Mouse (Mus musculus): ENCODE measurements around the gene Apoe.

Apoe gene

DNA sequence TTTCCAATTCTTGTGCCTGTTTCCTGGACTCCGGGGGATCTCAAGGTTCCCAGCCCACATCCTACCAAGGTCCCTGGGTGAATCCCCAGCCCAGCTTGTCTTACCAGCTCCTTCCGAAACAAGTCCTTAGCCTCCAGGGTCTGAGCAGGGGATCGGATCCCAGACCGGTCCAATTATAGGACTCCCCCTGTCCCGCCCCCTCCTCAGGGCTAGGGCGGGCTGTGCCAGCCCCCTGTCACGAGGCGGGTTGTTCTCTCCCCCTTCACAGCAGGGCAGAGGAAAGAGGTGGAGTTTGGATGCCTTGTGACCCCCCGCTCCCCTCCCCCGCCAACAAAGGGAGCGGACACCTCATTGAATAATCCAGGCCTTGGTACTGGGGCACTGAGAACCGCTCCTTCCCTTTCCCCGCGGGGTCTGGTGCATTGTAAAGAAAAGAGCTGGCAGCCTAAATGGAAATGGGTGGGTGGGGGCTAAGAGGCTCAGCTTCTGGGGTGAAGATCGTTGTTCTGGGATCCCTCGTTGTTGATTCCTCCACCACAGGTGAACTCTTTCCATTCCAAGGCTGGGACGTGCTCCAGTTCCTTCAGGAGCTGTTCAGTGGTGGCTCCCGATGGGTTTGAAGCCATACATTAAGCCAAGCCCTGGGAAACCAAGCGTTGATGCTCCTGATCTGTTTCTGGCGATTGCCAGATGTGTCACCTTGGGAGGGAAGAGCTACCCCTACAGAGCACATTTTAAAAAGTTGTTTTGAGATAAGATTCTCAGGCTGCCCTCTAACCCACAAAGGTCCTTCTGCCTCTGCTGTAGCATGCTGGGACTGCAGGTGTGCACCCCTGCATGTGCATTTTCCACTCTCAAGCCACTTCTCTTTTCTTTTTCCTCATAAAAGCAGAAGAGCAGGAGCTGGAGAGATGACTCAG is at the start of gene Apoe:
Gene Apoe (minus strand): TSS at position 282 of the 920 bp plus-strand sequence.
- peak in 1 of 2 experiments; percentile 46 for DNase-seq (ENCODE audit: low spot score in 2 of 2)

DNA sequence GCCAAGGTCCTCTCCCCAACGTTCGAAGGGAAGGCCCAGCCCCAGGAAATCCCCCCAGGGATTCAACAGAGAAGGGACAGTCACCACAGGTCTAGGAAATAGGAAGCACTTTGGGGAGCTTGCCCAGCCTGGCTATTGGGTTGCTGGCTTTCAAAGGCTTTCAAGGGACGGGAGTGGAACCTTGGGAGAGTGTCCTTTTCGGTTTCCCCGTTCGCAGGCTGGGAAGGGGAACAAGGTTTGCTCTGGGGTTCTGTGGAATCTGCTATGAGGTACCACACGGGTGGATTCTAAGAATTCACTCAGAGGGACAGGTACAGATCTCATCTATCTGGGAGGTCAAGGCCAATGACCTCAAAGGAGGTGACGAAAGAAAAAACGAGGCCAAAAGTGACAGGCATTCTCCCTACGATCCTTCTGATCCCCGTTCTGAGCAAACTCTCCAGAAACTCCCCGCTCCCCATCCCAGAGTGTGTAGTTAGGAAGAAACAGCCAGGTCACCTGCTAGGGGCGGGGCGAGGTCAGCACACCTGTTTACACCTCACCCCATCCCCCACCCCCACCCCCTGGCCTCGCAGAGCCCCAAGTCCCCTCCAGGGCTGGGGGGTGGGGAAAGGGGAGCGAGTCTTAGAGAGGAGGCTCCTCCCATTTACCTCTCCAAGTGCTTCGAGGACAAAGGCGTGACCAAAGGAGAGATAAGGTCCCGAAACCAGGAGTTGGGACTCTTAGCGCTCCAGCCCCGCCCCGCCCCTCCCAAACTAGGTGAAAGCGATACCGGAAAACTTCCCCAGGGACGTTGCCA is 48.6 kb upstream of the Apoe start:
- no peak for DNase-seq (ENCODE audit: low spot score in 2 of 2)

DNA sequence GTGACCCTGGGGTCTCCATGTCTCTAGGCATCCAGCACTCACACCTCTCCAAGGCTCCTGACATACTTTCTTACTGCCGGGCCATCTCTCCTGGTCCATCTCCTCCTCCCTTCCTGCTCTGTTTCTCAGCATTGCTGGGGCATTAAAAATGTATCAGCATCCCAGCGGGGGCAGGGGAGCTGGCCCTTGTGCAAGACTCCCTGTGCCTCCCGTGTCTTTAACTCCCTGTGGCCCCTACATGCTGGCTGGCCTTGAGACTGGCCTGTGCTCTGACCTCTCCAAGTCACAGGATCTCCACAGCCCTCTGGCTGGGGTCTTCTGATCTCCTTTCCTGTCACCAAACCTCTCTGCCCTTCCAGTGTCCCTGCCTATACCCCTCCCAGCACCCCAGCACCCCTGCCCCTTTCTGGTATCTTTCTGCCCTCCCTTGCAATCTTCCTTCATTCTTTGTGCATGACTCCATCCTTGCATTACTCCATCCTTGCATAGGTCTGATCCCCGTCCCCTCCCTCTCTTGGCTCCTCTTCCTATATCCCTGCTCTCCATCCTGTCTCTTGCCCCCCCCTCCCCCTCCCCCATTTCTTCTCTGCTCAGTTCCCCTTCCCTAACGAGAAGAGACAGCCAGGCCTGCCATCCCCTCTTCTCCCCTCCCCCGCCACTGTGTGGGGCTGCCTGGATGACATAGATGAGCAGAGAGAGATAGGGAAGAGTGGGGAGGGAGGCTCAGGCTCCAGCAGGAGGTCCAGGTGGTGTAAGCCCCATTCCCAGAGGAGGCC is 47.6 kb upstream of the Apoe start:
- no peak for DNase-seq (ENCODE audit: low spot score in 2 of 2)

DNA sequence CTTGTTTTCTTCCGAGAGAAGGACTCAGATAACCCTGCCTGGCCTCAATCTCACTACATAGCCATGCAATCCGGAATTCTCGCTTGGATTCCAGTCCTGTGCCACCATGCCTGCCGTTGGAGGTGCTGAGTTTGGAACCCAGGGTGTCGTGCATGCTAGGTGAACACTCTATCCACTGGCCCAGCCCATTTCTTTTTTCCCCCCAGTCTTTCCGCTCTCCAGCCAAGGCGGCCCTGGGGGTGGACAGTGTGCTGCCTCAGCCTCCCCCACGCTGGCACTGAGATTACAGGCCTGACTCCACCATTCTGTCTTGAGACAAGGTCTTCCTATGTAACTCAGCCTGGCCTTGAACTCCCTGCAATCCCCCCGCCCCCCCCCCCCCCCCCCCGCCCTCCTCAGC is 47.0 kb upstream of the Apoe start:
- DNase-seq (ENCODE audit: low spot score in 2 of 2) = no peak

DNA sequence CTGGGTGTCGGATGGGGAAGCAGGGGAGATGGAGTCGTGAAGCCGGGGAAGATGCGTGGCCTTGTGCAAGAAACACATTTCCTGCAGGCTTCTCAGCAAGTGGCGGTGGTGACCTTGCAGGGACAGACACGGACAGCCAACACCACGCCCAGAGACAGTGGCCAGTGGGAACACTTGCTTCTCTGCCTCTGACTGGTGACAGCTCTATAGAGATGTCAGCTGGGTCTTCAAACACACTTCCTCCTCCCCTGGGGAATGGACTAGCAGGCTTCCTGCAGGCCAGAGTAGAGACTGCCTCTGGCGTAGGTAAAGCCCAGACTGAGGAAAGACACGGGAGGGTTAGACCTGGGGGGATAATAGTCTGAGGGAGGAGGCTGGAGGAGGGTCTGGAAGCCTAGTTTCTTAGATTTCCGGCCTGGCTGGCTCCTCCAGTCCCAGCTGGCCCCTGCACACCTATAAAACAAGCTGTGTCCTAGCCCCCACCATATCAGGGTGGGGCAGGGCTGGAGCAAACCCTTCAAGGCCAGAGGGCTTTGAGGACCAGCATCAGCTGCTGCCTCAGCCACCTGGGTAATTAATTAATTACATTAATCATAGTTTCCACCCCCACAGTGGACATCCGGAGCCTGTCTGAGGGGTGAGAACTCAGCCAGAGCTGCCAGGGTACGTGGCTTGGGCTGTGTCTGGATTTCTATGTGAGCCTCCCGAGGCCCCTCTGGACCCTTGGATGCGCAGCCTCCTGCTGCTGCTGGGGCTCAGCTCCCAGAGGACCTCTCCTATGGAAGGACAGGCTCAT is 45.8 kb upstream of the Apoe start:
- no peak for DNase-seq (ENCODE audit: low spot score in 2 of 2)

DNA sequence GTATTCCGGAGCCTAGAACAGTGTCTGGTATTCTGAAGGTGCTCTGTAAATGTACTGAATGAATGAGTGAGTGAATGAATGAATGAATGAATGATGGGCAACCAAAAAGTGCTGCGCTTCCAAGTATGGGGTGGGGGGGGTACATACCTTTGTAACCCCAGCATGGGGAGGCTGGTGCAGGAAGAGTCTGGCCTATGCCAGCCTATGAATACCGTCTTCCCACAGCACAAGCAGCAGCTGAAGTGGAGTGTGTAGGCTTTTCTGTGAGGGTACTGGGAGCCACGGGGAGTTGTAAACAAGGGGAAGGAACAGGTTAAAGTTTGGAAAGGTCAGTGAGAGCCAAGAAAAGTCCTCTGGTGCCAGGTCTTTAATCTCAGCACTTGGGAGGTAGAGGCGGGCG is 44.8 kb upstream of the Apoe start:
- DNase-seq (ENCODE audit: low spot score in 2 of 2) = no peak

DNA sequence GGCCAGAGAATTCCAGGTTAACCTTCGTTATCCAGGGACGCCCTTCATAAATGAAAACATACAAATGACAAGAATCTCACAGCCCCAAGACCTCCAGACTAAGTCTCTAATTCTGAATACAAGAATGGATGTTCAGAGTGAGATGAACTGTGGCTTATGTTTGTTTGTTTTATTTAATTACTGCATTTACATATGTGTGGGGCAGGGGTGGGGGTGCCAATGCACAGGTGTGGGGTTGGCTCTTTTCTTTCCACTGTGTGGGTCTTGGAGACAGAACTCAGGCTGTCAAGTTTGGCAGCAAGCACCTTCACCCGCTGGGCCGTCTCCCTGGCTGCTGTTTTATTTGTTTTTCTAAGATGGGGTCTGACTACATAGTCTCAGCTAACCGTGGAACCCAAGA is 43.5 kb upstream of the Apoe start:
- DNase-seq (ENCODE audit: low spot score in 2 of 2) = no peak

DNA sequence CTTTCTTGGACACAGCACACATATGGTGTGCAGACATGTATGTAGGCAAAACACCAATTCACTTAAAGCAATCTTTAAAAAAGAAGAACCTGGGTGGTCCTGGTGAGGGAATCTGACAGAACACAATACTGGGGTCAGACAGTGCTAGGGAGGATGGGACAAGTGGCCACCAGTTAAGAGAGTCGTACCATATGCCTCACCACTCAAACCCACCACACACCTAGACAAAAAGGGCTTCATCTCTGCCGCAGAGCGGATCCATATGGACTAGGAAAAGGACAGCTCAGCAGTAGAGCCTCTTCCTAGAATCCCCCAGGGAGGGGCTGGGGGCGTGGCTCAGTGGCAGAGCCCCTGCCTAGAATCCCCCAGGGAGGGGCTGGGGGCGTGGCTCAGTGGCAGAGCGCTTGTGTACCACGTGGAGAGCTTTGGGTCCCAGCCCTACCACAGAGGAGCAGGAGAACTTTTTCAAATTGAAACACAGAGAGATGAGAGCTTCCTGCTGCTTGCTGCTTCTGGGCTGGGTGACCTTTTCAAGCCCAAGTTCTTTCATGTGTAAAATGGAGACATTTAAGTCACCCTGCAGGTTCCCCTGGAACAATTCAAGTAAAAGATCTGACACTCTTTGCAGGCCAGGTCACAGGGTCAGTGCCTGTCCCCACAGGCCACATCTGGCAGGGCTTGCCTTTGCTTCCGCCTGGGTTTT is 42.5 kb upstream of the Apoe start:
- no peak for DNase-seq (ENCODE audit: low spot score in 2 of 2)

DNA sequence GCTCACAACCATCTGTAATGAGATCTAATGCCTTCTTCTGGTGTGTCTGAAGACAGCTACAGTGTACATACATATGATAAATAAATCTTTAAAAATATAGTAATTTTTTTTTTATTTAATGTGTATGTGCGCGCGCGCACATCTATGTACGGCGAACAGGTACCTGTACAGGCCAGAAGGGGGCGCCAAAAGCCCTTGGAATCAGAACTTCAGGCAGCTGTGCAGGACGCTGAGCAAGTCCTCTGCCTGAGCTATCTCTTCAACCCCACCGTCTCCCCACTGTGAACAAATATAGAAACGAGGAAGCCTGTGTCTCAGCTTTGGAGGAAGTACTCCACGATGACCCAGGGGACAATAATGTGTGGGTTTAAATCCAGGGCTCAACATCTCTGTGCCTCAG is 41.3 kb upstream of the Apoe start:
- no peak for DNase-seq (ENCODE audit: low spot score in 2 of 2)

DNA sequence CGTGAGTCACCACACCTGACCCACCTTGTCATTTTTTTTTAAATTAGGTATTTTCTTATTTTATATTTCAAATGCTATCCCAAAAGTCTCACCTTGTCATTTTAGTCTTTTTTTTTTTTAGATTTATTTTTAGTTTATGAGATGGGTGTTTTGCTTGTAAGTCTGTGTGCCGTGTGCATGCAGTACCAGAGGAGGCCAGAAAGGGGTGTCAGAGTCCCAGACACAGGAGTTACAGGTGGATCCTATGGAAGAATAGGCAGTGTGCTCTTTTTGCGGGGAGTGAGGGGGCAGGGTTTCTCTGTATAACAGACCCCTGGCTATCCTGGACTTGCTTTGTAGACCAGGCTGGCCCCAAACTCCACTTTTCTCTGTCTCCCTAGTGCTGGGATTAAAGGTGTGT is 39.8 kb upstream of the Apoe start:
- no peak for DNase-seq (ENCODE audit: low spot score in 2 of 2)

DNA sequence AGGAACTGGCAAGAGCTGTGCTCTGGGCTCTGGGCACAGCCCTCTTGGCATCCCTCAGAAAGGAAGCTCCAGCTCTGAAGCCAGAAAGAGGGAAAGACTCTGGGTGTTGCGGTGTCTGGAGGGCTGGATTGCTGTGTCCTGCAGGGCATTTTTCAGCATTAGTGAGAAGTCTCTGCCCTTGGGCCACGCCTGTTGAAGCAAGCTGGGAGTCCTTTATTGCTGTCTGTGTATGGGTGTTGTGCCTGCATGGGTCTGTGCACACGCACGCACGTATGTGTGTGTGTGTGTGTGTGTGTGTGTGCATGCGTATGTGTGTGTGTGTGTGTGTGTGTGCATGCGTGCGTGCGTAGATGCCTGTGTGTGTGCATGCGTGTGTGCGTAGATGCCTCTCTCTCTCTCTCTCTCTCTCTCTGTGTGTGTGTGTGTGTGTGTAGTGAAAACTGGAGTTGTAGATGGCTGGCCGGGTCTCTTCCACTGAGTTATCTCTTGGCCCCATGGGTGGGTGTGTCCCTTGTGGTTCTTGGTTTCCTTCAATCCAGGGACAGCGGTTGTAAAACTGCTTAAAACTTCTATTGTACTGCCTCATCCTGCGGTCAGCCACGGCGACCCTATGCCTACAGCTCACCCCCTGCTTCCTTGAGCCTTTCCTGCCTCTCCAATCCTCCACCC is 37.5 kb upstream of the Apoe start:
- DNase-seq (ENCODE audit: low spot score in 2 of 2) = no peak

DNA sequence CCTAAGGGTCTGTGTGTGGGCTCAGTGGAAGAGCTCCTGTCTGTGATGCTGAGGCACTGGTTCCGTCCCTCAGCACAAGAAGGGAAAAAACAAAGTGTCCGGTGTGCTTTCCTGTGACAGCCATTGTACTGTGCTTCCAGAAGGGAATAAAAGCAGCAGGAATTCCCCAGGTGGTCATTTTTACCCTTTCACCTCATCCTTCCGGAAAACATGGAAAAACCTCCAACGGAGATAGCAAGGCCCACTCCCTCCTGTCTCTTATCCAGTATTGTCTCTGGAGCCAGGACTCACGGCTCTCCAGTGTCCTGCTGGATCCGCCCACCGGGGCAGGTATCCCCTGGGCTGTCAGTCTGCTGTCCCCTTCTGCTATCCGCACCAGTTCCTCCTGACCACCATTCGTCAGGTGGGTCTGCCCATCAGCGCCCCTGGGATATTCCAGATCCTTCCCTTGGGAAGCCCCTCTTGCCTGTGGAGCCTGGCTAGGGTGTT is 35.2 kb upstream of the Apoe start:
- DNase-seq (ENCODE audit: low spot score in 2 of 2) = no peak

DNA sequence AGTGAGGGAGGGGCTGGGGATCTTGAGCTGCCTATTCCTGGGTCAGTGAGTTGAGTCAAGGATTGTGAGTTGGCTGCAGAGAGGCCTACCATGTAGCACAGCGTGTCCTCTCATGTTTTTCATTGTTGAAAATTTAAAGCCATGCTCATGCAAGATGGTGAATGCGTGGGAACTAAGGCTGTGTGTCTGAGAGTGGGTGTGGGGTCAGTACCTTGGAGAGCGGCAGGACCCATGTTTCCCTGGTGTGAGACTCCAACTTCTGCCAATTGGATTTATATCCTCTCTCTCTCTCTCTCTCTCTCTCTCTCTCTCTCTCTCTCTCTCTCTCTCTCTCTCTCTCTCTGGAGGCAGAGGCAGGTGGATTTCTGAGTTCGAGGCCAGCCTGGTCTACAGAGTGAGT is 27.6 kb upstream of the Apoe start:
- DNase-seq (ENCODE audit: low spot score in 2 of 2) = no peak

DNA sequence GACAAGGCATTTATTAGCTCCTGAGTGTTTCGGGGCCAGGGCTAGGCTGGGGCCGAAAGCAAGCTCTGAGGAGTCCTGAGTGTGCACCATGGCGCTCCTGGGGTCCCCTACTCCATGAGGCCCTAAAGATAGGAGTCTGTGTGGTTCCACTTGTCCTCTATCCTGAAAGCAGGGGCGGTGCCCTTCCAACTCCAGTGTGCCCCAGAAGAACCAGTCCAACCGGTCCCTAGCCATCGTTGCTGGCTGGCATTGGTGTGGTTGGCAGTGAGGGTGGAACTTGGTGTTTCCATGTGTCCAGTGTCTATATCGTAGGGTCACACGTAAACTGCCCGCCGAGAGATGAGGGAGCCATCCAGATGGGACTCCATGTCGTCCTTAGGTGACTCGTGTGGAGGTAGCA is 25.2 kb upstream of the Apoe start:
- no peak for DNase-seq (ENCODE audit: low spot score in 2 of 2)

DNA sequence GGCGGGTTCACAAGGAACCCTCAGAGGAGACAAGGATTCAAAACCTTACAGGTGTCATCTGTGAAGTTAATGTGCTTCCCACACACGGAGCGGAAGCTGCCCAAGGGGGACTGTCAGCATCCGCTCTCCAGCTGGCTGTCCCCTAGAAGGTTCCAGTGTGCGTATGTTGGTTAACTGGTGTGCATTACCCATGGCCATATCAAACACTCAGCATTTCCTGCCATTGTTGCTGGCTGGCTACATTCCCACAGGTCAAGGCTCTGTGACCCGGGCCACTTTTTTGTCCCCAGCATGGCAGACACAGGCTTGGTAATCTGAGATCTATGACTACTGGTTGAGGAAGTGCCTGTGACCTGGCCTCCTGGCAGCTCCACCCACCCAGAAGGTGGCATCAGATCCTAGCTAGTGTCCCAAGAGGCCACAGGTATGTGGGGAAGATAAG is 23.8 kb upstream of the Apoe start:
- no peak for DNase-seq (ENCODE audit: low spot score in 2 of 2)

DNA sequence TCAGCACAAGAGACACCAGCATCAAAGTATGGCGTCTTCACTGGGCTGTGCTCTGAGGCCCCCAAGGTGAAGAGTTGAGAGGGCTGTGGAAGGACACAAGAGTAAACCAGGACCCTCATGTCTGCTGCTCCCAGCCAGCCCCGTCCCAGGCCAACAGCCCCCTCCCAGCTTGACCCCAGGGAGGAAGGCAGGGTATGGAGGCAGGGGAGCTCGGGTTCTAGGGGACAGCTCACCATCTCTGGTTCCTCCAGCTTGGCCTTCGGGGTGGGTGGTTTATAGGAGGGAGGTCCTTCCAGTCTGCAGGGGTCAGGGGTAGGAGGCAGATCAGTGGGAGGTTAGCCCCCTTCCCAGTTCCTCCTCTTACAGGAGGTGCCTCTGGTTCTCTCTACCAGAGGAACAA is 20.2 kb upstream of the Apoe start:
- no peak for DNase-seq (ENCODE audit: low spot score in 2 of 2)

DNA sequence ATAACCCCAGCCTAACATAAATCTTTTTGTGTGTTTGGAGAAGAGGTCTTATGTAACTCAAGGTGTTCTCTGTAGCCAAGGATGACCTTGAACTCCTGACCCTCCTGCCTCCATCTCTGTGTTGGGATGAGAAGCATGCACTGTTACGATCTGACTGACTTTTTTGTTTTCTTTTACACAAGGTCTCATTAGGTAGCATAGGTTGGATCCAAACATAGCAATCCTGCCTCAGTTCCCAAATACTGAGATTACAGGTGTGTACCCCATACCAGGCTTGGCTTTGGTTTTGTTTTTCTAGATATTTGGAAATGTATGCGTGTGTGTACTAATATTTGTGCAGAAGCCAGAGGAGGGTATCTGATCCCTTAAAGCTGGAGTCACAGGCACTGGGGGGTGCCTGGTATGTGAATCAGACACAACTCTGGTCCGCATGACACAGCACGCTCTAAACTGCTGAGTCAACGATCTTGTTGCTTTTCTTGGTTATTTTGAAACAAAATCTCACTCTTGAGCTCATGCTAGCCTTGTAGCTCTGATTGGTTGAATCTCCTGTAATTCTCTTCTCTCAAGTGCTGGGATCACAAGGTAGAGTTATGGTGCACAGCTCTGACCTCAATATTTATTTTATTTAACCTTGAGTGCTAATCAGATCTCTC is 19.4 kb upstream of the Apoe start:
- DNase-seq (ENCODE audit: low spot score in 2 of 2) = no peak

DNA sequence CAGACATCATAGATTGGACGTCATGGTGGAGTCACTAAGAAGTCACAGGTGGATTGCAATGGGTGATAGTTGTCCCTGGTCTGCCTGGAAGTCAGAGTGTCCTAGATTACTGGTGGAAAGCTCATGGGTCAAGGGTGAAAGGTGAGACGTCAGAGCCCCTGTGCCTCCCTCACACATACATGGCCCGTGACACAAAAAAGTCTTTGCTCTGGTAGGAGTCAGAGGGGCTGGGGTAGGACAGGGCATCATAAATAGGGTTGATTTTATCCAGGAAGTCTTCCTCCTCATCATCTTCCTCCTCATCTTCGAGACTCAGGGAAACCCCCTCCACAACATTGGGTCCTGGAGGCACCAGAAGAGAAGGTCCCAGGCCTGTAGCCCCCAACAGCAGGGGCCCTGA is 18.4 kb upstream of the Apoe start:
- DNase-seq (ENCODE audit: low spot score in 2 of 2) = no peak

DNA sequence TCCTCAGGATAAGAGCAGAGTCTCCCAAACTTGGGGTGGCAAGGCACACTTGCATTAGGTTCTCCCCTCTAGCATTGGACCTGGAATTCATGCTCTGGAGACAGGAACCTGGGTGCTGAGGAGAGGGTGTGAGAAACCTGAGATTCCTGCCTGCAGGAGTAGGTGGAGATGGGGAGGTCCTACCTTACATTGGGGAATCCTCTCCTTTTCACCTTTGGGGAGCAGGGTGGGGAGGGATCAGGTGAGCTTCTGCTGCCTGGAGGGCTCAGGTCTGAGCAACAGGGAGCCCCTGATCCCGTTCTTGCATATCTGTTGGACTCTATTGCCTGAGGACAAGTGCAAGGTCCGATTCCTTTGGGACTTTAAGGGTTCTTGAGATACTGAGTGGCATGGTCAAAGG is 17.8 kb upstream of the Apoe start:
- no peak for DNase-seq (ENCODE audit: low spot score in 2 of 2)

Measured in frontal cortex, postnatal 25 days (tissue).